Mouse (Mus musculus) MEL (cell line): ENCODE measurements around the gene Ptgis. TPM values are rescaled to one million over a fixed set of nuclear protein-coding genes. Genes with fewer than 3 reads are reported as not detected.
A peak's percentile ranks its signal among the peaks of the same experiment; 100 is the strongest.

Experiments used
- DNase-seq: peaks from one replicate; pipeline ENCODE4 v3.0.0; 2011; ENCODE audit warnings: low read depth, low spot score
- H3K27ac ChIP-seq: 2 replicates; pipeline ENCODE4 v1.5.1; 2012; ENCODE audit warnings: low read depth, mild to moderate bottlenecking, control low read depth, low read length, moderate library complexity; ENCODE audit not compliant: control insufficient read depth
- H3K27me3 ChIP-seq, 2 experiments: fragments of 150-350 bp in 1 of 2; sonication (generic) in 1 of 2; 2 replicates each; pipeline ENCODE4 v1.6.1; 2012; ENCODE audit warnings: low read length in 2 of 2, mild to moderate bottlenecking in 2 of 2, improper control_type of control experiment in 1 of 2, moderate library complexity in 1 of 2; ENCODE audit not compliant: insufficient read depth in 2 of 2, control insufficient read depth in 1 of 2
- H3K36me3 ChIP-seq, 2 experiments: 2 replicates each; pipeline ENCODE4 v1.6.1; 2012 to 2014; ENCODE audit warnings: low read length in 2 of 2, improper control_type of control experiment in 1 of 2, inconsistent platforms in 1 of 2, mild to moderate bottlenecking in 1 of 2; ENCODE audit not compliant: insufficient read depth in 2 of 2, control insufficient read depth in 1 of 2
- H3K4me1 ChIP-seq, 2 experiments: fragments of 150-350 bp in 1 of 2; sonication (generic) in 1 of 2; 2 replicates each; pipeline ENCODE4 v1.6.1; 2012; ENCODE audit warnings: low read length in 2 of 2, improper control_type of control experiment in 1 of 2, mild to moderate bottlenecking in 1 of 2; ENCODE audit not compliant: insufficient read depth in 2 of 2, control insufficient read depth in 1 of 2
- H3K4me3 ChIP-seq, 2 experiments: fragments of 150-350 bp in 1 of 2; sonication (generic) in 1 of 2; 2 replicates each; pipeline ENCODE4 v1.5.1; 2012; ENCODE audit warnings: low read depth in 2 of 2, low read length in 2 of 2, mild to moderate bottlenecking in 2 of 2, moderate library complexity in 2 of 2, control low read depth in 1 of 2, improper control_type of control experiment in 1 of 2; ENCODE audit not compliant: control insufficient read depth in 1 of 2, insufficient read depth in 1 of 2
- H3K79me2 ChIP-seq: 2 replicates; pipeline ENCODE4 v1.6.1; 2012; ENCODE audit warnings: mild to moderate bottlenecking, low read length, moderate library complexity; ENCODE audit not compliant: control insufficient read depth, poor library complexity, insufficient read depth
- H3K9ac ChIP-seq: 2 replicates; pipeline ENCODE4 v1.6.1; 2012; ENCODE audit warnings: low read depth, mild to moderate bottlenecking, control low read depth, low read length, moderate library complexity; ENCODE audit not compliant: control insufficient read depth, poor library complexity, severe bottlenecking
- H3K9me3 ChIP-seq: fragments of 150-350 bp; sonication (generic); replicated peaks from 2 replicates; pipeline ENCODE4 v1.6.1; 2012; ENCODE audit warnings: mild to moderate bottlenecking, low read length, improper control_type of control experiment, moderate library complexity; ENCODE audit not compliant: insufficient read depth
- BHLHE40 ChIP-seq: IDR thresholded peaks from 2 replicates; pipeline ENCODE4 v1.6.1; 2012; ENCODE audit warnings: low read depth, mild to moderate bottlenecking, inconsistent platforms, low read length, improper control_type of control experiment, borderline replicate concordance
- CHD1 ChIP-seq: IDR thresholded peaks from 2 replicates; pipeline ENCODE4 v1.6.1; 2012; ENCODE audit warnings: low read depth, mild to moderate bottlenecking, inconsistent platforms, low read length, improper control_type of control experiment
- EP300 ChIP-seq, 2 experiments: IDR thresholded peaks; 2 replicates each; pipeline ENCODE4 v1.6.1; 2011; ENCODE audit warnings: improper control_type of control experiment in 2 of 2, low read length in 2 of 2, low read depth in 1 of 2, mild to moderate bottlenecking in 1 of 2
- ETS1 ChIP-seq: IDR thresholded peaks from 2 replicates; pipeline ENCODE4 v1.6.1; 2012; ENCODE audit warnings: low read depth, mild to moderate bottlenecking, inconsistent platforms, low read length, improper control_type of control experiment, moderate library complexity
- GATA1 ChIP-seq: IDR thresholded peaks from 2 replicates; pipeline ENCODE4 v1.6.1; 2011; ENCODE audit warnings: low read depth, low read length, improper control_type of control experiment
- HCFC1 ChIP-seq: IDR thresholded peaks from 2 replicates; pipeline ENCODE4 v1.6.1; 2012; ENCODE audit warnings: low read depth, mild to moderate bottlenecking, inconsistent platforms, low read length, improper control_type of control experiment, moderate library complexity
- MAX ChIP-seq: IDR thresholded peaks from 2 replicates; pipeline ENCODE4 v1.6.1; 2011; ENCODE audit warnings: low read length, improper control_type of control experiment
- MXI1 ChIP-seq: IDR thresholded peaks from 2 replicates; pipeline ENCODE4 v1.6.1; 2011; ENCODE audit warnings: mild to moderate bottlenecking, low read depth, low read length, improper control_type of control experiment
- MYC ChIP-seq: IDR thresholded peaks from 2 replicates; pipeline ENCODE4 v1.6.1; 2011; ENCODE audit warnings: low read depth, mild to moderate bottlenecking, low read length, improper control_type of control experiment, moderate library complexity
- NELFE ChIP-seq: IDR thresholded peaks from 2 replicates; pipeline ENCODE4 v1.6.1; 2011; ENCODE audit warnings: low read depth, low read length, improper control_type of control experiment
- NRF1 ChIP-seq: IDR thresholded peaks from 2 replicates; pipeline ENCODE4 v1.6.1; 2014; ENCODE audit warnings: low read depth, mild to moderate bottlenecking, inconsistent platforms, low read length, improper control_type of control experiment, moderate library complexity; ENCODE audit not compliant: poor library complexity, insufficient read depth, severe bottlenecking
- POLR2A ChIP-seq, 2 experiments: IDR thresholded peaks; 2 replicates each; pipeline ENCODE4 v1.6.1; 2011 to 2012; ENCODE audit warnings: low read length in 2 of 2, mild to moderate bottlenecking in 2 of 2, control low read depth in 1 of 2, improper control_type of control experiment in 1 of 2, low read depth in 1 of 2, moderate library complexity in 1 of 2; ENCODE audit not compliant: control insufficient read depth in 1 of 2, insufficient read depth in 1 of 2, poor library complexity in 1 of 2
- POLR2AphosphoS2 ChIP-seq: IDR thresholded peaks from 2 replicates; pipeline ENCODE4 v1.6.1; 2011; ENCODE audit warnings: low read length, improper control_type of control experiment
- RAD21 ChIP-seq: IDR thresholded peaks from 2 replicates; pipeline ENCODE4 v1.6.1; 2011; ENCODE audit warnings: mild to moderate bottlenecking, low read depth, low read length, improper control_type of control experiment
- TAL1 ChIP-seq: IDR thresholded peaks from 2 replicates; pipeline ENCODE4 v1.6.1; 2012; ENCODE audit warnings: mild to moderate bottlenecking, inconsistent platforms, low read length, moderate library complexity, mixed read lengths
- TBP ChIP-seq: IDR thresholded peaks from 2 replicates; pipeline ENCODE4 v1.8.0; 2011; ENCODE audit warnings: low read depth, low read length, improper control_type of control experiment
- USF2 ChIP-seq, 2 experiments: IDR thresholded peaks; 2 replicates each; pipeline ENCODE4 v1.6.1; 2011 to 2012; ENCODE audit warnings: improper control_type of control experiment in 2 of 2, low read length in 2 of 2, borderline replicate concordance in 1 of 2, inconsistent platforms in 1 of 2, low read depth in 1 of 2, mild to moderate bottlenecking in 1 of 2; ENCODE audit not compliant: insufficient read depth in 1 of 2
- ZMIZ1 ChIP-seq: IDR thresholded peaks from 2 replicates; pipeline ENCODE4 v1.6.1; 2012; ENCODE audit warnings: low read depth, mild to moderate bottlenecking, inconsistent platforms, low read length, improper control_type of control experiment, moderate library complexity
- polyA plus RNA-seq, 2 experiments: library from polyadenylated mRNA; stranded (reverse) in 1 of 2; unstranded in 1 of 2; fragments of >175 nt in 1 of 2; fragments of >200 nt in 1 of 2; gene quantifications; 2 replicates each; pipeline versions ENCODE4 v1.2.1 to v1.2.4; 2012; ENCODE audit warnings: low replicate concordance in 2 of 2, low read depth in 1 of 2; ENCODE audit not compliant: insufficient read length in 2 of 2, insufficient read depth in 1 of 2, missing spikeins in 1 of 2
- total RNA-seq: library from RNA; depleted of rRNA; stranded (reverse); fragments of 300-350 nt; gene quantifications from 2 replicates; pipeline ENCODE4 v1.2.3, GENCODE M21; 2012

Gene Ptgis
- total and polyA plus RNA-seq, 3 experiments, result 7.3 to 12.7 TPM; not detected in 1

- peak overlapping the region; percentile 79 for H3K9ac ChIP-seq
- H3K27me3 ChIP-seq, result no peaks in the 10 kb centered on the region
- H3K9me3 ChIP-seq, result no peaks in the 10 kb centered on the region
- TF ChIP-seq RAD21 (no peak), CHD1 (0 out of 2 replicates have a peak, but pooled peaks have one; percentile 68), NELFE (peak; percentile 45; the same call in 1 of the 2 replicates), POLR2A (IDR thresholded peaks at IDR 0.05; ENCODE audit: control insufficient read depth in 1 of 2, insufficient read depth in 1 of 2, low read depth in 1 of 2, low read length in 2 of 2, poor library complexity in 1 of 2) (peak; percentile 55 to 60; a peak in 3 of 4 replicates), HCFC1 (peak; percentile 81), EP300 (IDR thresholded peaks at IDR 0.05; ENCODE audit: low read depth in 1 of 2, low read length in 2 of 2) (no peak), MYC (peak; percentile 59; the same call in 1 of the 2 replicates), BHLHE40 (no peak), MAX (peak; percentile 29; the same call in 1 of the 2 replicates), POLR2AphosphoS2 (no peak), MXI1 (peak; percentile 74; the same call in 1 of the 2 replicates), TBP (peak; percentile 73; the same call in 1 of the 2 replicates)
- H3K4me1 ChIP-seq, result no peaks in the 10 kb centered on the region
- no peaks in the 10 kb centered on the region for H3K36me3 ChIP-seq
- peak; percentile 82 for DNase-seq
- peak overlapping the region; percentile 74 to 75 for H3K4me3 ChIP-seq
- no peaks in the 10 kb centered on the region; the same call in 1 of the 2 replicates for H3K79me2 ChIP-seq
- peak overlapping the region; percentile 52 for H3K27ac ChIP-seq
Measured at GRCm38 (mm10) chr2:167221159-167221845, 19.1 kb downstream of the Ptgis start.

- H3K9me3 ChIP-seq, result no peaks in the 10 kb centered on the region
- TF ChIP-seq NELFE (0 out of 2 replicates have a peak, but pooled peaks have one; percentile 56), TAL1 (no peak), ETS1 (no peak), RAD21 (no peak), POLR2A (IDR thresholded peaks at IDR 0.05; ENCODE audit: control insufficient read depth in 1 of 2, insufficient read depth in 1 of 2, low read depth in 1 of 2, low read length in 2 of 2, poor library complexity in 1 of 2) (peak in 1 of 2 experiments; percentile 41; a peak in 1 of 4 replicates), GATA1 (0 out of 2 replicates have a peak, but pooled peaks have one; percentile 24), NRF1 (0 out of 2 replicates have a peak, but pooled peaks have one; percentile 14), ZMIZ1 (0 out of 2 replicates have a peak, but pooled peaks have one; percentile 34), USF2 (IDR thresholded peaks at IDR 0.05; ENCODE audit: borderline replicate concordance in 1 of 2, insufficient read depth in 1 of 2, low read depth in 1 of 2, low read length in 2 of 2) (no peak)
- H3K4me1 ChIP-seq, result no peaks in the 10 kb centered on the region
- no peaks in the 10 kb centered on the region for H3K36me3 ChIP-seq
- H3K9ac ChIP-seq, result peak overlapping the region; percentile 79
- peak overlapping the region; percentile 74 to 75 for H3K4me3 ChIP-seq
- H3K27me3 ChIP-seq, result no peaks in the 10 kb centered on the region
- peak overlapping the region; percentile 52 for H3K27ac ChIP-seq
- no peaks in the 10 kb centered on the region; the same call in 1 of the 2 replicates for H3K79me2 ChIP-seq
- peak; percentile 82 for DNase-seq
Measured at GRCm38 (mm10) chr2:167220736-167221135, 19.7 kb downstream of the Ptgis start.
